Mouse (Mus musculus) thymus, adult 2 months (tissue): ENCODE measurements around the gene Fgf11.

Experiments used
- CTCF ChIP-seq: fragments of 200-500 bp; IDR thresholded peaks from 2 replicates; pipeline ENCODE4 v1.5.1; 2012; ENCODE audit warnings: mild to moderate bottlenecking, control low read depth, low read length, moderate library complexity, borderline replicate concordance; ENCODE audit not compliant: control insufficient read depth, poor library complexity, insufficient read depth; ENCODE audit errors: extremely low read depth
- POLR2A ChIP-seq: fragments of 200-500 bp; IDR thresholded peaks from 2 replicates; pipeline ENCODE4 v1.6.1; 2012; ENCODE audit warnings: mild to moderate bottlenecking, low read length, control low read depth, moderate library complexity; ENCODE audit not compliant: control insufficient read depth, poor library complexity, insufficient read depth; ENCODE audit errors: extremely low read depth

- TF ChIP-seq CTCF, result no peak
- TF ChIP-seq POLR2A, result no peak
These were observed 33.8 kb upstream of the Fgf11 start for GRCm38 (mm10) chr11:69835326-69835965.
